Mouse (Mus musculus) kidney, postnatal 0 days (tissue): ENCODE results near the gene Syne2. TPM values are rescaled to one million over a fixed set of nuclear protein-coding genes. Genes with fewer than 3 reads are reported as not detected.

Experiments
- ATAC-seq: fragments of 200-750 bp; cut with Nextera tagmentation; replicated peaks from 2 replicates; pipeline ENCODE4 v1.8.0; 2017; ENCODE audit warnings: low read depth, moderate number of reproducible peaks, moderate TSS enrichment, moderate library complexity; ENCODE audit not compliant: low FRiP score
- DNase-seq: peaks from one replicate; pipeline ENCODE4 v3.0.0-alpha.2; 2016; ENCODE audit warnings: low spot score
- H3K27ac ChIP-seq: fragments of 300-500 bp; sonication (generic); 2 replicates; pipeline ENCODE4 v1.5.1; 2014; ENCODE audit warnings: mild to moderate bottlenecking
- H3K27me3 ChIP-seq: fragments of 300-500 bp; sonication (generic); 2 replicates; pipeline ENCODE4 v1.6.1; 2014; ENCODE audit warnings: low read length, mixed read lengths; ENCODE audit not compliant: insufficient read depth
- H3K36me3 ChIP-seq: fragments of 300-500 bp; sonication (generic); 2 replicates; pipeline ENCODE4 v1.6.1; 2014; ENCODE audit warnings: low read length, mixed read lengths; ENCODE audit not compliant: insufficient read depth
- H3K4me1 ChIP-seq: fragments of 300-500 bp; sonication (generic); replicated peaks from 2 replicates; pipeline ENCODE4 v1.6.1; 2014; ENCODE audit warnings: antibody characterized with exemption, low read length, mixed read lengths; ENCODE audit not compliant: insufficient read depth
- H3K4me2 ChIP-seq: fragments of 300-500 bp; sonication (generic); 2 replicates; pipeline ENCODE4 v1.6.1; 2014; ENCODE audit warnings: mild to moderate bottlenecking, low read length, moderate library complexity, mixed read lengths
- H3K4me3 ChIP-seq: fragments of 300-500 bp; sonication (generic); replicated peaks from 2 replicates; pipeline ENCODE4 v1.5.1; 2014; ENCODE audit warnings: low read depth, low read length
- H3K9ac ChIP-seq: fragments of 300-500 bp; sonication (generic); 2 replicates; pipeline ENCODE4 v1.6.1; 2014; ENCODE audit warnings: low read depth, low read length
- H3K9me3 ChIP-seq: fragments of 300-500 bp; sonication (generic); replicated peaks from 2 replicates; pipeline ENCODE4 v1.6.1; 2016; ENCODE audit warnings: low read length, inconsistent platforms, mixed read lengths
- CTCF ChIP-seq: IDR thresholded peaks from 2 replicates; pipeline ENCODE4 v1.5.1; 2016; ENCODE audit warnings: antibody characterized with exemption, low read depth, mild to moderate bottlenecking, moderate library complexity
- WGBS: fragments of 180-500 bp; shearing (Covaris S2); extraction: QIAGEN DNeasy Blood & Tissue Kit; methylation state at CpG from one replicate; pipeline ENCODE4 v1.1.7; 2014; 5-methylcytosine and 5-hydroxymethylcytosine counted together
- polyA plus RNA-seq: library from polyadenylated mRNA; unstranded; fragments of >200 nt; fragmentation: Nextera tagmentation; extraction: Ambion mirVana; gene quantifications from 2 replicates; pipeline ENCODE4 v1.2.1, GENCODE M21; 2015

The Syne2 gene
- polyA plus RNA-seq, 1 experiment from 2014 or later = 37.2 TPM

GRCm38 (mm10) chr12:75825458-75825857, 7.5 kb downstream of the Syne2 start:
- DNase-seq (no peak), ATAC-seq (no peak)
- H3K9ac ChIP-seq = no peak overlapping the region
- no peaks in the 10 kb centered on the region for H3K36me3 ChIP-seq
- H3K4me1 ChIP-seq = peaks cover 25% of the 10 kb centered on the region; the same call in 1 of the 2 replicates
- WGBS = 91% methylated on average over 7 of the region's 7 CpGs
- no peak overlapping the region for H3K4me2 ChIP-seq
- no peaks in the 10 kb centered on the region for H3K9me3 ChIP-seq
- no peak for TF ChIP-seq CTCF
- H3K27ac ChIP-seq = 0 out of 2 replicates have a peak overlapping the region, but pooled peaks have one; percentile 10
- no peak overlapping the region for H3K4me3 ChIP-seq
- H3K27me3 ChIP-seq = no peaks in the 10 kb centered on the region

- Histone ChIP-seq H3K27ac (peak overlapping the region; percentile 65), H3K36me3 (no peaks in the 10 kb centered on the region), H3K27me3 (no peaks in the 10 kb centered on the region), H3K9me3 (no peaks in the 10 kb centered on the region), H3K4me3 (no peak overlapping the region), H3K4me2 (peak overlapping the region; percentile 21; the same call in 1 of the 2 replicates), H3K4me1 (peaks cover 25% of the 10 kb centered on the region; the same call in 1 of the 2 replicates), H3K9ac (no peak overlapping the region)
- WGBS = 20% methylated on average over 10 of the region's 10 CpGs
- ATAC-seq = peak; percentile 63; the same call in 1 of the 2 replicates
- DNase-seq = peak; percentile 71
- no peak for TF ChIP-seq CTCF
Observed at GRCm38 (mm10) chr12:75826699-75827353, 8.9 kb downstream of the Syne2 start.

- WGBS = 47% methylated on average over 15 of the region's 15 CpGs
- DNase-seq (no peak), ATAC-seq (no peak)
Observed at GRCm38 (mm10) chr12:75827751-75828150, 9.8 kb downstream of the Syne2 start.

GRCm38 (mm10) chr12:75829616-75830015, 11.7 kb downstream of the Syne2 start:
- WGBS = 69% methylated on average over 5 of the region's 5 CpGs
- no peak overlapping the region for H3K9ac ChIP-seq
- peaks cover 33% of the 10 kb centered on the region for H3K4me1 ChIP-seq
- DNase-seq (no peak), ATAC-seq (no peak)
- H3K4me2 ChIP-seq = no peak overlapping the region
- TF ChIP-seq CTCF = no peak
- no peaks in the 10 kb centered on the region for H3K9me3 ChIP-seq
- H3K27me3 ChIP-seq = no peaks in the 10 kb centered on the region
- H3K27ac ChIP-seq = no peak overlapping the region
- H3K4me3 ChIP-seq = no peak overlapping the region
- H3K36me3 ChIP-seq = no peaks in the 10 kb centered on the region

More at GRCm38 (mm10) chr12:75827751-75828150, 9.8 kb downstream of the Syne2 start:
- Histone ChIP-seq H3K4me3 (no peak overlapping the region), H3K9ac (no peak overlapping the region), H3K36me3 (no peaks in the 10 kb centered on the region), H3K27me3 (no peaks in the 10 kb centered on the region), H3K4me1 (peaks cover 29% of the 10 kb centered on the region), H3K4me2 (0 out of 2 replicates have a peak overlapping the region, but pooled peaks have one; percentile 21), H3K27ac (peak overlapping the region; percentile 65), H3K9me3 (no peaks in the 10 kb centered on the region)
- no peak for TF ChIP-seq CTCF

- peak overlapping the region; percentile 62 for H3K27ac ChIP-seq
- H3K36me3 ChIP-seq = no peaks in the 10 kb centered on the region
- peak overlapping the region; percentile 16; the same call in 1 of the 2 replicates for H3K4me2 ChIP-seq
- H3K9me3 ChIP-seq = no peaks in the 10 kb centered on the region
- WGBS = 42% methylated on average over 12 of the region's 12 CpGs
- TF ChIP-seq CTCF = no peak
- H3K9ac ChIP-seq = no peak overlapping the region
- no peak overlapping the region for H3K4me3 ChIP-seq
- peak; percentile 41; the same call in 1 of the 2 replicates for ATAC-seq
- peaks cover 21% of the 10 kb centered on the region for H3K4me1 ChIP-seq
- peak; percentile 48 for DNase-seq
- no peaks in the 10 kb centered on the region for H3K27me3 ChIP-seq
Observed at GRCm38 (mm10) chr12:75833149-75833959, 15.4 kb downstream of the Syne2 start.

- Histone ChIP-seq H3K9me3 (no peaks in the 10 kb centered on the region), H3K27me3 (no peaks in the 10 kb centered on the region), H3K36me3 (no peaks in the 10 kb centered on the region), H3K4me2 (peak overlapping the region; percentile 16; the same call in 1 of the 2 replicates), H3K27ac (peak overlapping the region; percentile 62), H3K9ac (no peak overlapping the region), H3K4me1 (peaks cover 19% of the 10 kb centered on the region), H3K4me3 (no peak overlapping the region)
- no peak for ATAC-seq
- TF ChIP-seq CTCF = no peak
- 31% methylated on average over 14 of the region's 14 CpGs for WGBS
- peak; percentile 71 for DNase-seq
Observed at GRCm38 (mm10) chr12:75833960-75834729, 16.2 kb downstream of the Syne2 start.
